Mouse (Mus musculus) testis, adult 2 months (tissue): ENCODE results near the gene Rps9.

Experiments used
- CTCF ChIP-seq: fragments of 200-500 bp; IDR thresholded peaks from 2 replicates; pipeline ENCODE4 v1.5.1; 2012; ENCODE audit warnings: low read depth, mild to moderate bottlenecking, inconsistent platforms, low read length, moderate library complexity; ENCODE audit not compliant: control insufficient read depth, insufficient read depth, insufficient replicate concordance
- POLR2A ChIP-seq: fragments of 200-500 bp; IDR thresholded peaks from 2 replicates; pipeline ENCODE4 v1.6.1; 2012; ENCODE audit warnings: low read depth, mild to moderate bottlenecking, inconsistent platforms, low read length, moderate library complexity; ENCODE audit not compliant: control insufficient read depth

GRCm38 (mm10) chr7:3698471-3698870 lies 5.3 kb upstream of the Rps9 start:
- TF ChIP-seq CTCF (no peak), POLR2A (no peak)
